Mouse (Mus musculus): ENCODE results near the gene Cyp4f18. TPM values are rescaled to one million over a fixed set of nuclear protein-coding genes. Genes with fewer than 3 reads are reported as not detected.
"Not testable (repeated sequence)": the region's sequence is repeated elsewhere in the genome, so short reads cannot be mapped to it uniquely, and the experiment has no call there.

Gene Cyp4f18
- polyA plus RNA-seq, 1 experiment from 2014 or later: 0.40 TPM

GRCm38 (mm10) chr8:71968636-71969035 is 40.8 kb downstream of the Cyp4f18 start:
- Histone ChIP-seq H3K9me3 (no peaks in the 10 kb centered on the region), H3K27ac (replicated peaks) (no peak overlapping the region), H3K9ac (no peak overlapping the region), H3K4me2 (no peak overlapping the region), H3K36me3 (peaks cover 38% of the 10 kb centered on the region), H3K4me3 (no peak overlapping the region), H3K4me1 (replicated peaks) (no peaks in the 10 kb centered on the region), H3K27me3 (no peaks in the 10 kb centered on the region)
- ATAC-seq (ENCODE audit: low FRiP score, low read depth): no peak
- WGBS: 89% methylated on average over 6 of the region's 6 CpGs

- no peak for ATAC-seq (ENCODE audit: low FRiP score, low read depth)
- Histone ChIP-seq H3K27ac (replicated peaks) (no peak overlapping the region), H3K36me3 (peaks cover 38% of the 10 kb centered on the region), H3K4me2 (no peak overlapping the region), H3K4me1 (replicated peaks) (no peaks in the 10 kb centered on the region), H3K9me3 (no peaks in the 10 kb centered on the region), H3K27me3 (no peaks in the 10 kb centered on the region), H3K9ac (no peak overlapping the region), H3K4me3 (no peak overlapping the region)
- WGBS: 87% methylated on average over 6 of the region's 6 CpGs
Measured at GRCm38 (mm10) chr8:71968100-71968499, 41.3 kb downstream of the Cyp4f18 start.

GRCm38 (mm10) chr8:71967261-71967660 is 42.2 kb downstream of the Cyp4f18 start:
- Histone ChIP-seq H3K27me3 (no peaks in the 10 kb centered on the region), H3K4me3 (no peak overlapping the region), H3K9me3 (no peaks in the 10 kb centered on the region), H3K4me2 (no peak overlapping the region), H3K4me1 (replicated peaks) (no peaks in the 10 kb centered on the region), H3K9ac (no peak overlapping the region), H3K36me3 (peaks cover 38% of the 10 kb centered on the region), H3K27ac (replicated peaks) (no peak overlapping the region)
- no peak; the same call in 1 of the 2 replicates for ATAC-seq (ENCODE audit: low FRiP score, low read depth)
- WGBS: 97% methylated on average over 5 of the region's 5 CpGs

- no peak overlapping the region for H3K4me3 ChIP-seq
- H3K27ac ChIP-seq (replicated peaks): no peak overlapping the region
- H3K36me3 ChIP-seq: peaks cover 38% of the 10 kb centered on the region
- H3K4me2 ChIP-seq: no peak overlapping the region
- H3K4me1 ChIP-seq (replicated peaks): no peaks in the 10 kb centered on the region
- no peaks in the 10 kb centered on the region for H3K9me3 ChIP-seq
- H3K9ac ChIP-seq: no peak overlapping the region
- H3K27me3 ChIP-seq: no peaks in the 10 kb centered on the region
- ATAC-seq (ENCODE audit: low FRiP score, low read depth): no peak
Measured at GRCm38 (mm10) chr8:71966411-71966810, 43.0 kb downstream of the Cyp4f18 start.

GRCm38 (mm10) chr8:71965166-71965565 is 44.3 kb downstream of the Cyp4f18 start:
- ATAC-seq (ENCODE audit: low FRiP score, low read depth): no peak
- no peaks in the 10 kb centered on the region for H3K9me3 ChIP-seq
- H3K27me3 ChIP-seq: no peaks in the 10 kb centered on the region
- H3K36me3 ChIP-seq: peaks cover 38% of the 10 kb centered on the region
- no peaks in the 10 kb centered on the region for H3K4me1 ChIP-seq (replicated peaks)
- 99% methylated on average over 2 of the region's 2 CpGs for WGBS
- H3K4me2 ChIP-seq: no peak overlapping the region
- no peak overlapping the region for H3K4me3 ChIP-seq
- H3K9ac ChIP-seq: no peak overlapping the region
- H3K27ac ChIP-seq (replicated peaks): no peak overlapping the region

GRCm38 (mm10) chr8:71964051-71964450 is 45.4 kb downstream of the Cyp4f18 start:
- Histone ChIP-seq H3K4me2 (no peak overlapping the region), H3K9me3 (no peaks in the 10 kb centered on the region), H3K4me3 (no peak overlapping the region), H3K27ac (replicated peaks) (no peak overlapping the region), H3K36me3 (peaks cover 35% of the 10 kb centered on the region), H3K4me1 (replicated peaks) (no peaks in the 10 kb centered on the region), H3K27me3 (no peaks in the 10 kb centered on the region), H3K9ac (no peak overlapping the region)
- 86% methylated on average over 3 of the region's 3 CpGs for WGBS
- ATAC-seq (ENCODE audit: low FRiP score, low read depth): no peak

GRCm38 (mm10) chr8:71961796-71962195 is 47.6 kb downstream of the Cyp4f18 start:
- Histone ChIP-seq H3K36me3 (peaks cover 14% of the 10 kb centered on the region), H3K27ac (replicated peaks) (no peak overlapping the region), H3K4me3 (no peak overlapping the region), H3K4me1 (replicated peaks) (no peaks in the 10 kb centered on the region), H3K27me3 (no peaks in the 10 kb centered on the region), H3K9me3 (no peaks in the 10 kb centered on the region), H3K9ac (no peak overlapping the region), H3K4me2 (no peak overlapping the region)
- ATAC-seq (ENCODE audit: low FRiP score, low read depth): no peak
- 95% methylated on average over 5 of the region's 5 CpGs for WGBS

GRCm38 (mm10) chr8:71960483-71960882 is 48.9 kb downstream of the Cyp4f18 start:
- H3K36me3 ChIP-seq: peaks cover 2% of the 10 kb centered on the region
- no peak for ATAC-seq (ENCODE audit: low FRiP score, low read depth)
- no peak overlapping the region for H3K27ac ChIP-seq (replicated peaks)
- H3K9me3 ChIP-seq: no peaks in the 10 kb centered on the region
- H3K9ac ChIP-seq: no peak overlapping the region
- H3K27me3 ChIP-seq: no peaks in the 10 kb centered on the region
- no peak overlapping the region for H3K4me2 ChIP-seq
- no peak overlapping the region for H3K4me3 ChIP-seq
- no peaks in the 10 kb centered on the region for H3K4me1 ChIP-seq (replicated peaks)

- no peaks in the 10 kb centered on the region for H3K9me3 ChIP-seq
- no peak overlapping the region for H3K4me3 ChIP-seq
- no peak overlapping the region for H3K4me2 ChIP-seq
- no peak overlapping the region for H3K9ac ChIP-seq
- no peak overlapping the region for H3K27ac ChIP-seq (replicated peaks)
- ATAC-seq (ENCODE audit: low FRiP score, low read depth): no peak
- H3K36me3 ChIP-seq: peaks cover 8% of the 10 kb centered on the region
- 96% methylated on average over 9 of the region's 9 CpGs for WGBS
- H3K27me3 ChIP-seq: no peaks in the 10 kb centered on the region
- H3K4me1 ChIP-seq (replicated peaks): peaks cover 17% of the 10 kb centered on the region
Measured at GRCm38 (mm10) chr8:71954666-71955065, 54.8 kb downstream of the Cyp4f18 start.

- H3K27ac ChIP-seq (replicated peaks): not testable (repeated sequence)
- WGBS: 98% methylated on average over 16 of the region's 16 CpGs
Measured at GRCm38 (mm10) chr8:71952961-71953700, 56.3 kb downstream of the Cyp4f18 start.

GRCm38 (mm10) chr8:71952489-71952888 is 56.9 kb downstream of the Cyp4f18 start:
- WGBS: 100% methylated on average over 1 of the region's 1 CpGs
- H3K4me1 ChIP-seq (replicated peaks): peaks cover 17% of the 10 kb centered on the region
- no peak overlapping the region for H3K27ac ChIP-seq (replicated peaks)
- H3K9me3 ChIP-seq: no peaks in the 10 kb centered on the region
- H3K9ac ChIP-seq: no peak overlapping the region
- no peak overlapping the region for H3K4me2 ChIP-seq
- no peak overlapping the region for H3K4me3 ChIP-seq
- peaks cover 8% of the 10 kb centered on the region for H3K36me3 ChIP-seq
- H3K27me3 ChIP-seq: no peaks in the 10 kb centered on the region
- ATAC-seq (ENCODE audit: low FRiP score, low read depth): no peak

More at GRCm38 (mm10) chr8:71952961-71953700, 56.3 kb downstream of the Cyp4f18 start:
- H3K9ac ChIP-seq; H3K4me3 ChIP-seq; H3K4me2 ChIP-seq; ATAC-seq (ENCODE audit: low FRiP score, low read depth); H3K9me3 ChIP-seq; H3K36me3 ChIP-seq; H3K27me3 ChIP-seq: not testable (repeated sequence)
- peaks cover 17% of the 10 kb centered on the region for H3K4me1 ChIP-seq (replicated peaks)

GRCm38 (mm10) chr8:71951436-71952161 is 57.8 kb downstream of the Cyp4f18 start:
- Histone ChIP-seq H3K9ac (peak overlapping the region; percentile 89), H3K4me2 (peak overlapping the region; percentile 72), H3K27me3 (no peaks in the 10 kb centered on the region), H3K9me3 (no peaks in the 10 kb centered on the region), H3K4me3 (peak overlapping the region; percentile 88), H3K27ac (replicated peaks) (peak overlapping the region; percentile 92), H3K36me3 (peaks cover 8% of the 10 kb centered on the region), H3K4me1 (replicated peaks) (peaks cover 17% of the 10 kb centered on the region)
- no peak for ATAC-seq (ENCODE audit: low FRiP score, low read depth)
- WGBS: 38% methylated on average over 14 of the region's 14 CpGs
